Mouse (Mus musculus) kidney, adult 8-10 months (tissue): ENCODE measurements around the gene Aip.
A peak's percentile ranks its signal among the peaks of the same experiment; 100 is the strongest.
"Not testable (repeated sequence)": the region's sequence is repeated elsewhere in the genome, so short reads cannot be mapped to it uniquely, and the experiment has no call there.

Experiments
- DNase-seq, 2 experiments: peaks; one replicate each; pipeline ENCODE4 v3.0.0; 2022

Gene Aip

GRCm38 (mm10) chr19:4087090-4087489 is 38.6 kb downstream of the Aip start:
- DNase-seq, result no peak

DNA sequence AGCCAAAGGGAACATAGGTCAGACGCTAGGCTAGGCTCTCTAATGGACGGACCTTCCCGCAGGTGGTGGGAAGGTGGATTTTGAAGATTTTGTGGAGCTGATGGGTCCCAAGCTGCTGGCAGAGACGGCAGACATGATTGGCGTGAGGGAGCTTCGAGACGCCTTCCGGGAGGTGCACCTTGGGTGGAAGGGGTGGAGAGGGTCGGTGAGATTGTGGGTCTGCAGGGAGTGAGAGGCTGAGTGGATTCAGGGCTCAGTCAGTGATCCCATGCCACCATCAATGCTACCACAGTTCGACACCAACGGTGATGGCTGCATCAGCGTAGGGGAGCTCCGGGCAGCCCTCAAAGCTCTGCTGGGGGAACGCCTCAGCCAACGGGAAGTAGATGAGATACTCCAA is 39.5 kb downstream of the Aip start:
- DNase-seq, result no peak

- peak in 1 of 2 experiments; percentile 57 for DNase-seq
Observed at GRCm38 (mm10) chr19:4084984-4085383, 40.7 kb downstream of the Aip start.

DNA sequence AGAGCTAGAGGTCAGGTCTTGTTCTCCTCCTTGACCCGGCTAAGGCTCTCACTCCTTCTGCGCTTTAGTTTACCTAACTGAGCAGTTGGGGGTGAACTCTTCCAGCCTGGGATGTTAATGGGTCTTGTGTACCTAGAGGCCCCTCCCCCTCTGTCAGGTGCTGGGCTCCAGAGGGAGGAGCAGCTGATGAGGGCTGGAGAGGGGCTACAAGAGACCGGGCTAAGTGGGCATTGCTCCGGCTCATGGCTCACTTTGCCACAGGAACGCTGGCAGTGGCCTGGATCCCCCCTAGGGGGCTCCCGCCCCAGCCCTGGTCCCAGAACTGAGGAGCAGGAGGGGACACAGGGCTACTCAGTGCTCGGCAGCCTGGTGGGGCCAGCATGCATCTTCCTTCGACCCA is 41.8 kb downstream of the Aip start:
- no peak for DNase-seq

DNA sequence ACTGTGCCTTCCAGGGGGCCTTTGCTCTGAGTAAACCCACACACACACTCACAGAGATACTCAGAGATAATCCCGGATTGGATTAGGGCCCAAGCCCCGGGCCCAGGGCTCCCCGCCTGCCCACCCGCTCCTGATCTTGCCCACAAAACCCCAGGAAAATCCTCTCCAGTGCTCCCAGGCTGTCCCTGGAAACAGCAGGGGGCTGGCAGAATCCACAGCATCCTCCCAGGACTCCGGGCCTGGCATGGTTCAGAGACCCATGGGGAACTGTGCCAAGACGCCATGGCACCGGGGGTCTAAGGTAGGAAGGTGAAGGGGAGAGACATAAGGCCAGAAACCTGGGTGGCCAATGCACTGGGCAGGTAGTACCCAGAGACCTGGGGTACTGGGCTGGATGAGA is 42.3 kb downstream of the Aip start:
- DNase-seq, result no peak

- no peak for DNase-seq
Observed at GRCm38 (mm10) chr19:4082219-4082965, 43.3 kb downstream of the Aip start.

GRCm38 (mm10) chr19:4081394-4081793 is 44.3 kb downstream of the Aip start, which contains the start of gene Cabp2:
TSS of gene Cabp2 (plus strand) at chr19:4081578.
- no peak for DNase-seq

DNA sequence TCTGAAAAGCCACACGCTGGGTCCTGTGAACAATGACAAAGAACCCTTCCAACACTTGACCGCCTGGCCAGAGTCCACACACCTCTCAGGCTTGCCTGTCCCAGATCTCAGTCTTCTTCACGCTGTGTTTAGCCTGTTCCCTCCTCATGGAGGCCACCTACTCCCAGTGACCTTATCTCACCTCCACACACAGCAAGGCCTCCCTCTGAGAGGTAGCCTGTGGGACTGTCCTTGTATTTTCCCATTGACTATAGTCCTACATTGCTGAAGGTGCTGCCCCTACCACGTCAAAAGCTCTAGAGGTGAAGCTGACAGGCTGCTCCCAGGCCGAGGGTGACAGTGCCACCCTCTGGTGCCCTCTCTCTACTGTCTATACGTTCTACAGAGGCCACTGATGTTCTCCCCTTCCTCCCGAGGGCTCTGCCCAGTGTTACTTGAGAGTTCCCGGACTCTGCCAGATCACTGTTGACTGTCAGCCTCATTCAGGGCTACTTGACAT is 45.1 kb downstream of the Aip start:
- DNase-seq, result no peak

DNA sequence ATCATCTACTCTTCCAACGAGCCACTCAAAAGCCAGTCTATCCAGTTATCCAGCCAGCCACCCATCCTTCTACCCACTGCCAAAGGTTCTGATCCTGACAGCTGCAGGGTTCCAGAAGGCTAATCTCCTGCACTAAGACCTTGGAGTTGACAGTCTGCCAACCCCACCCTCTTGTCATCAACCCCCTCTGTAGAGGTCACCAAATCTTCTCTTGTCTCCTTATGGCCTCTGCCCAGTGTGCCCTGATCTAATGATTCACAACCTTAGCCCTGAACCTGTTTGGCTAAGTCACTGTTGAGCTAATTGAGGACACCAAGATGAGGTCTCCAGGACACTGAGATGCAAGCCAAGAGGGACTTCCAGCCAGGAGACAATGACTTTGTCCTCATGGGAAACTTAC is 46.1 kb downstream of the Aip start:
- no peak for DNase-seq

- peak; percentile 56 to 66 for DNase-seq
Observed at GRCm38 (mm10) chr19:4075531-4075930, 50.1 kb downstream of the Aip start.

- DNase-seq, result peak; percentile 51 to 56
Observed at GRCm38 (mm10) chr19:4072706-4073424, 52.8 kb downstream of the Aip start.

DNA sequence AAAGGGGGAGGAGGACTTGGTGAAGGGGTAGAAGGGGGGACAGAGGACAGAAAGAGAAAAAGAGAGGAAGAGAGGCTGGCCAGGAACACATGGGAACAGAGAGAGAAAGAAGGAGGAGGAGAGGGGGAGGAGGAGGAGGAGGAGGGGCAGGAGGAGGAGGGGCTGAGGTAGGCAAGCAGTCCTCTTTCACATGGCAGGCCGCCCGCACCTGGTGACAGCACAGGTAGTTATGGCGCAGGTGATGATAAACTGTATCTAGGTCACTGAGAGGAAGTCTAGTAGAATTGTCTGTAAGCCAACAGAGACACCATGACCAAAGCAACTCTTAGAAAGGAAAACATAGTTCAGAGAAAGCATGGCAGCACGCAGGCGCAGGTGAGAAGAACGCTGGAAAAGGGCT is 54.3 kb downstream of the Aip start:
- no peak for DNase-seq

- DNase-seq, result no peak
Observed at GRCm38 (mm10) chr19:4070756-4071155, 54.9 kb downstream of the Aip start.

GRCm38 (mm10) chr19:4070311-4070710 is 55.3 kb downstream of the Aip start:
- DNase-seq, result no peak

- DNase-seq, result no peak
Observed at GRCm38 (mm10) chr19:4068717-4069410, 56.8 kb downstream of the Aip start.

- DNase-seq, result not testable (repeated sequence)
Observed at GRCm38 (mm10) chr19:4068242-4068641, 57.4 kb downstream of the Aip start.

GRCm38 (mm10) chr19:4066877-4067276 is 58.8 kb downstream of the Aip start:
- DNase-seq, result no peak

DNA sequence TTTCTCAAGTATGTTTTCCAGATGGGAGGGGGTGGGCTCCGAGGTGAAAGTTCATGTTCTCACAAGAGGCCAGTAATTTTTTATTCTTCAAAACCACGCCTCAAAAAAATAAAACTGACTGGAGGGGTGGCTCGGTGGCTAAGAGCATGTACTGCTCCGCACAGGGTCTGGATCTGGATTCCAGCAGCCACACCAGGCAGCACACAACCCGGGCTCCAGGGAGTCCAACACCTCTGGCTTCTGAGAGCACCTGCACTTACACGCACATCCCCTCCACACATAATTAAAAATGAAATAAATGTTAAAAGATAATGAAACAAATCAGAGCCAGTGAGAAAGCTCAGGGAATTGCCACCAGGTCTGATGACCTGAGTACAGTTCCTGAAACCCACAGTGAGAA is 59.4 kb downstream of the Aip start:
- DNase-seq, result peak in 1 of 2 experiments; percentile 51

GRCm38 (mm10) chr19:4064501-4064900 is 61.2 kb downstream of the Aip start:
- DNase-seq, result not testable (repeated sequence)
